Mouse (Mus musculus) T-cell, adult 2 months (primary cell): ENCODE data around the gene Ms4a4d.
"Not testable (repeated sequence)": the region's sequence is repeated elsewhere in the genome, so short reads cannot be mapped to it uniquely, and the experiment has no call there.

Experiments used
- DNase-seq: peaks from one replicate; pipeline ENCODE4 v3.0.0; 2022; ENCODE audit warnings: low spot score

The Ms4a4d gene

DNA sequence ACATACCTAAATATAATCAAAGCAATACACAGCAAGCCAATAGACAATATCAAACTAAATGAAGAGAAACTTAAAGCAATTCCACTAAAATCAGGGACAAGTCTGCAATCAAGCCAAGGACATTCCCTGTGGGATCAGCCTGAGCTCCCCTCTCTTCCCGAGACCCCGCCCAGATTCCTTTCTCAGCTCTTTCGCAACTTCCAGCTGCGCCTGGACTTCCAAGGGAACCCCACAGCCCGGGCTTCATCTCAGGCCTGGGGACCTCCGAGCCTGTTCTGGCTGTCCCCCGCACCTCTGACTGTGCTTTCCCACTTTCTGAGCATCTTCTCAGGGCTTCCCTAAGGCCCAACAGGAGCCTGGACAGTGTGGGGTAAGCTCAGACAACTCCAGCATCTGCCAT lies at the start of gene Ms4a4d:
Gene Ms4a4d (plus strand): TSS at position 209 of the 400 bp plus-strand sequence.
- no peak for DNase-seq

DNA sequence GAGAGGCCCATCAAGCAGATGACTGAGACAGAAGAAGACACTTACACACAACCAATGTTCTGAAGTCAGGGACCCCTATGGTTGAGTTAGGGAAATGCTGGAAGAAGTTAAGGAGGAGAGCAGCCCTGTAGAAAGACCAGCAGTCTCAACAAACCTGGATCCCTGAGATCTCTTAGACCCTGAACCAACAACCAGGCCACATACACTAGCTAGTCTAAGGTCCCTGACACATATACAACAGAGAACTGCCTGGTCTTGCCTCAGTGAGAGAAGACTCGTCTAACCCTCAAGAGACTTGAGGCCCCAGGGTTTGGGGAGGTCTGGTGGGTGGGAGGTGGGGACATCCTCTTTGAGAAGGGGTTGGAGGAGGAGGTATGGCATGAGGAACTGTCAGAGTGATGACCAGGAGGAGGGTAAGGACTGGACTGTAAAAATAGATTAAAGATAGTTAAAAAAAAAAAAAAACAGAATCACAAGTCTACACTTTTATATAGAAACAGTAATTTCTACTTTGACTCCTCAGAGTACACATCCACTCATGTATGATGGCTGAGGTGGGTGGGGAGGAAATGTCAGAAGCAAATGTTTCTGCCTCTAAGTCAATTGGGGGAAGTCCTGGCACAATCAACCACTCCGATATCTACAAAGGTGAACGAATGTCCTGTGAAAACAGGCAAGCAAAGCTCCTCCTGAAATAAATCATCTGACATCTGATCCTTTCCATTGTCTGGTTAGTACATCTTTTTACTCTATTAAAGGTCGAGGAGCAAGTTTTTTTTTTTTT lies 45.0 kb upstream of the Ms4a4d start:
- DNase-seq, result peak; percentile 63

DNA sequence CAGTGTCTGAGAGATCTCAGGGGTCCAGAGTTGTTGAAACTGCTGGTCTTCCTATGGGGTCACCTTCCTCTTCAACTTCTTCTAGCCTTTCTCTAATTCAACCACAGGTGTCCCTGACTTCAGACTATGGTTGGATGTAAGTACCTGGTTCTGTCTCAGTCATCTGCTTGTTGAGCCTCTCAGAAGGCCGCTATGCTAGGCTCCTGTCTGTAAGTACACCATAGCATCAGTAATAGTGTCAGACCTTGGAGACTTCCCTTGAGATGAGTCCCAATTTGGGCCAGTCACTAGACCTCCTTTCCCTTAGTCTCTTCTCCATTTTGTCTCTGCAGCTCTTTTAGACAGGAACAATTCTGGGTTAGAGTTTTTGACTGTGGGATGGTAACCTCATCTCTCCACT lies 43.9 kb upstream of the Ms4a4d start:
- DNase-seq, result no peak

DNA sequence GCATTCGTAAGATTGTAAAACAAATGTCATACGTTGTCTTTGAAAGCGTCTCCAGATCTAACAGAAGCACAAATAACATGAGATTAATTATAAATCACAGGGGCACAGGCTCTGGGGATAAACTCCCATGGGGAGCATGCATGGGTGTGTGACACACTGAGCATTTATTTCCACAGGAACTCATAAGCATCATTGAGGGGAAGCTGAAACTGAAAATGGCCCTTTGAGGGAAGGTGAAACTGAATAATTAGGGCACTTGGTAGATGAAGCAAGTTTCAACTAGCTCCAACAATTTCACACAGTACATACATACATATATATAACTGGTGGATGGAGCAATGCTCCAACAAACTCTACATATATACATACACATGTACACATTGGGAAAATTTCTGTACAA lies 42.1 kb upstream of the Ms4a4d start:
- no peak for DNase-seq

DNA sequence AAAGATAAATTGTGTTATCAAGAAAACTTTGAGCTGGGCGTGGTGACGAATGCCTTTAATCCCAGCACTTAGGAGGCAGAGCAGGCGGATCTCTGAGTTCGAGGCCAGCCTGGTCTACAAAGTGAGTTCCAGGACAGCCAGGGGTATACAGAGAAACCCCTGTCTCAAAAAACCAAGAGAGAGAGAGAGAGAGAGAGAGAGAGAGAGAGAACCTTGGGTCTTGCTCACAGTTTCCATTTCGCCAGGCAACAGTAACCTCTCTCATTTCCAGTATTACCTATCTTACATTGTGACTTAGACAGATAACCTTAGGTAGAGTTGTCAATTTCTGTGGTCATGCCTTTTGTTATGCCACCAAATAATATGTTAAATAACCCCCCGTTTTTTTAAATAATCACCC lies 40.2 kb upstream of the Ms4a4d start:
- DNase-seq, result no peak

DNA sequence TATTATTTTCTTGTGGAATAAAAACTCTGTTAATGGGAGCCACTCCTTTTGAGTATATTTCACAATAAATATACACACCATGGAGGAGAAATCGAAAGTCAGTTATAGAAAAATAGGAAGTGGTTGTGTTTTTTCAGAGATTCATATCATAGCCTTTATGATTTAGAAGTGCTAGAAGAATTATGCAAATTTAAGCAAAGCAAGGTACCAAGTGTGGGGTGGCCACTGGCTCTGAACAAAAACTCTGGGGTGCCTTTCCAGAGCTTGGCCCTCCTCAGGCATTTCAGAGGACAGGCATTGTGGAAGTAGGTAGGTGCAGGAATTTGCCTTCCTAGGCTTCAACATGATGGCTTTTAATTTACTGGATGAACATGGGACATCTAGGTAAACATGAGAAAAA lies 39.3 kb upstream of the Ms4a4d start:
- not testable (repeated sequence) for DNase-seq

DNA sequence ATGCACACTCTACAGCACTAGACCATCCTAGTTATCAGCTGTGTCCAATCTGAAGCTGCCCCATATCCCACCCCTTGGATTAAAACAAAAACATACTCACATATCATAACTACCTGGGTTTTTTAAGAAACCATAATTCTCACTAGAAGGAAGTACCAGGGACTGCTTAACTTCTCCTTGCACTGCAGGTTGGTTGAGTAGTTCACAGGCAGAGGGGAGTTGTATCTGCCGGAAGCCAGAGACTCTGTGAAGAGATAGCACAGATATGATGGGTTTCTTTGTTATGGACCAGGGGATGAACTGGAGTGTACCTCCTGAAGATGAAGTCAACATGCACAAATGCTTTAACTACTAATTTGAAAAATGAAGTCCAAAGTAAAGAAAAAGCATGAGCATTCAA lies 35.8 kb upstream of the Ms4a4d start:
- DNase-seq, result no peak

DNA sequence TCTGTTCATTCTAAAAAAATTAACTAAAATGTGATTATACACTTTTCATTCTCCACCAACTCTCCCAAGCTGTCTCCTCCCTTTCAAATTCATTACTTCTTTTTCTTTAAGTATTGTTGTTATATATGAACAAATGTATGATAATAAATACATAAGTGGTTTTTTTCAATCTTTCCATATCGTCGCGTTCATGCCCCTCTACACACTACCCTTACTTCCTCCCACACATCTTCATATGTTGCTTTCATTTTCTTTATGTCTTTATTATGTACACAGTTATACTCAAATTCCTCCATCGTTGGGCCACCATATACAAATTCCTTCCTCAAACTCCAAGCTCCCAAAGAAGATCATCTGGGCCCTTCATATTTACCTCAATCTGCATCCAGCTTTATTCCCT lies 35.3 kb upstream of the Ms4a4d start:
- no peak for DNase-seq

DNA sequence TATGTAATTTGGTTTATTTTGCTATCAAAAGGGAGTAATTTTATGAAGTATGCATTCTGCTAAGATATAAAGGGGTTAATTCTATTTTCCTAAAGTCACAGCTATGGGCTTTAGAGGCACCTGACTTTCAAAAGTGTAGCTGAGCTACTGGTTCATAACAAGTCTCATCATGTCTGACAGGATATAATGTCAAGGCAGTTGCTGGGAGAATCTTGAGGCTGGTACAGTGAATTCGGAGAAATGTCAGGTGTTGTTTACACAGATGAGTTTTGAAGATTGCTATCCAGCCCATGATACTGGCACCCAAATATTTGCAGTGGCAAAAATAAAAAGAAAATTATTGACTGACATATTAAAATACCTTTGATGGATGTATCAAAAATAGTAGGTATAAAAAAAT lies 31.7 kb upstream of the Ms4a4d start:
- peak; percentile 54 for DNase-seq

DNA sequence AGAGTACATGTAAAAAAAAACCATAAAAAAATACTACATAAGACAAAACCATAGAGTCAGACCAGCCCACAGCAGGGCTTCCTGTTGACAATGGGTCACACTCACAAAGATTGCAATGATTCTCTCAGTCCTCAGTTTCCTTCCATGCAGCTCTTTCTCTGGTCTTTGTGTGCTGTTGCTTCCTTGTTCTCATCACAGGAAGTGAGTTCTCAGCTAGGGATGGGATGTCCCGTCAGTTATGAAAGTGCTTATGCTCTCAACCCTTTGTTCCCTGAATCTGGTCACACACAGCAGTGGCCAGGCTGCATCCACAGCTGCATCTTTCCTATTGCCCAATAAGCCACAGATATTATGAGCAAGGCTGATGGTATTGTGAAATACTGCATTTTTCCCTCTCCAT lies 23.1 kb upstream of the Ms4a4d start:
- DNase-seq, result peak; percentile 32

DNA sequence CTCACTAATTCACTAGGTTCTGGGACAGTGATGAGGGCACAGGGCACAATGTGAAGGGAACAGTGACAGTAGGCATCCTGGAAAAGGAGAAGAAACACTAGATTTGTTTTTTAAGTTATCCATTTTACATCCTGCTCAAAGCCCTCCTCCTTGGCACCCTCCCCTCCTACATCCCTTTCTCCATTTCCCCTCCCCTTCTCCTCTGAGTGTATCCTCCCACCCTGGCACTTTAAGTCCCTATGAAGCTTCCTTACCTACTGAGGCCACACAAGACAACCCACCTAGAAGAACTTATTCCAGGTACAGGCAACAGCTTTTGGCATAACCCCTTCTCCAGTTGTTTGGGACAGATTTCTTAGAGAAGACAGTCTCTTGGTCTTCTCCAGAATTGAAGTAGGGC lies 20.4 kb upstream of the Ms4a4d start, which contains the start of gene Ms4a6b:
Gene Ms4a6b (plus strand): TSS at position 267 of the 400 bp plus-strand sequence.
- peak; percentile 57 for DNase-seq

DNA sequence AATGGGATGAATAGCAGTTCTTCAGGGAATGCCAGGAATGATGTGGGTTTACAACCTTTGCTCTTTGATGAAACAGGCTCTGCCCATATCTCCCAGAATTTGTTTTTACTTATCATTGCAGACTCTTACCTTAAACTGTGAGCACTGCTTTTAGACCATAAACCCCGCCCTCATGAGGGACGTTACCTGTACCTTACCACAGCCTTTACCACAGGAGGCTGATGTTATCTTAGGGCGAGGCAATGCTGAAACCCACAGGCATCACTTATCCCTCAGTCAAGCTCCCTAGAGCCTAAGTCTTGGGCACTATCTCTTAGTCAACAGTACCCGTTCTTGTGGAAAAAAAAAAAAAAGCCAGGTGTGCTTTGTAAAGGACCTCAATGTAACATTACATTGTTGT lies 19.8 kb upstream of the Ms4a4d start:
- DNase-seq, result peak; percentile 87

DNA sequence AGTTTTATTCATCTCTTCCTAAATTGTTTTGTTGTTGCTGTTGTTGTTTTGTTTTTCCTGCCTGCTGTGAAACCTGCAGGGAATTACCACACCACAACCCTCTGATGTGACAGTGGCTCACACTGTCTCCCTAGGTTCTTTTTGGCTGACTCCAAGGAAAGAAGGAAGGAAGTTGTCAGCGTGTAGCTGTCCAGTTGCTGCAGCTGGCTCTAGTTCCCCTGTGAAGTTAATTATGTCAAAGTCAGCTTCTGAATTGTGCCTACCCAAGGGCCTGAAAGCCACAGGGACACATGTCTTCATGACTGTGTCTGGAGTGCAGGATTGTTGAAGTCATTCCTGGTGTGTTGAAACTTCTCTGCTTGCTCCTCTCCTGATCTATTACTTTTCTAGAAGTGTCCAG lies 19.2 kb upstream of the Ms4a4d start:
- DNase-seq, result not testable (repeated sequence)

DNA sequence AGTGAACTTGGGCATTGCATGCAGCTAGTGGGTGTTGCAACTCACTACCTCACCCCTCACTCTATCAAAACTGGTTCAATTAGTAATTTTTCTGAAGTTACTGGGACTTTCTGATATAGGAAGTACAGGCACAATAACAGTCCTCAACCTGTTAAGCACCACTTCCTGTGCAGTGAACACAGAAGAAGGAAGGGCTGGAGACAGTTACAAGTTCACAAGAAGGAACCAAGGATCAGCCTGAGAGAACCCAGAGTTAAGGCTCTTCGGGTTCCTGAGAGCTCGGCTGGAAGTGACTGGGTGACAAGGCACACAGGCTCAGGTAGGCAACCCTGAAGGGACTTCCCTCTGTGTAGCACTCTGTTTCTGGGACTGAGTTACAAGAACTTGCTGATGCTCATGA lies 18.2 kb upstream of the Ms4a4d start:
- peak; percentile 54 for DNase-seq

DNA sequence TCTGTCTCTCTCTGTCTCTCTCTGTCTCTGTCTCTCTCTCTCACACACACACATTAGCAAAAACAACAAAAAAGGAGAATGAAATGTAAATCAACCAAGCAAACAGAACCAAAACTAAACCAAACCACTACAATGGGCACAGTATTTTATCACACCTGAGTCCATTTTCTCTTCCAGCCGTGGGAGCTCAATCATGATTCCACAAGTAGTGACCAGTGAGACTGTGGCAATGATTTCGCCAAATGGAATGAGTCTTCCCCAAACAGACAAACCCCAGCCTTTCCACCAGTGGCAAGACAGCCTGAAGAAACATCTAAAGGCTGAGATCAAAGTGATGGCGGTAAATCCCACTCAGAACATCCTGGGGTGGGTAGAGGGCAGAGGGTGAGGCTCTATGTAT lies 16.5 kb upstream of the Ms4a4d start:
- peak; percentile 36 for DNase-seq

DNA sequence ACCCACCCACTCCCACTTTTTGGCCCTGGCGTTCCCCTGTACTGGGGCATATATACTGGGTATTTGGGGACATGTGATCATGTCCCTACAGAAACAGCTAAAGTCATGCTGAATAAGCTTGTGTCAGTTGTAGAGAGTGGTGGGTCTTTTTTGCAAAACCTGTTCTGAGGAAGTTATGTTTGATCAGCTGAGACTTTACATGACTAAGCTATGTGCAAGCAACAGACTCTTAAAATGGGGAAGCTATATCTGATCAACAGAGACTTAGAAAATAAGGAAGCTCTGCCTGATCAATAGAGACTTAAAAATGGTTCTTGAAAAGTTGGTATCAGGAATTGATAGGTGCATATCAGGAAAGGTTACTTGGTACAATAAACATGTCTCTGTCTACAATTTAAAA lies 3.2 kb upstream of the Ms4a4d start:
- no peak for DNase-seq

DNA sequence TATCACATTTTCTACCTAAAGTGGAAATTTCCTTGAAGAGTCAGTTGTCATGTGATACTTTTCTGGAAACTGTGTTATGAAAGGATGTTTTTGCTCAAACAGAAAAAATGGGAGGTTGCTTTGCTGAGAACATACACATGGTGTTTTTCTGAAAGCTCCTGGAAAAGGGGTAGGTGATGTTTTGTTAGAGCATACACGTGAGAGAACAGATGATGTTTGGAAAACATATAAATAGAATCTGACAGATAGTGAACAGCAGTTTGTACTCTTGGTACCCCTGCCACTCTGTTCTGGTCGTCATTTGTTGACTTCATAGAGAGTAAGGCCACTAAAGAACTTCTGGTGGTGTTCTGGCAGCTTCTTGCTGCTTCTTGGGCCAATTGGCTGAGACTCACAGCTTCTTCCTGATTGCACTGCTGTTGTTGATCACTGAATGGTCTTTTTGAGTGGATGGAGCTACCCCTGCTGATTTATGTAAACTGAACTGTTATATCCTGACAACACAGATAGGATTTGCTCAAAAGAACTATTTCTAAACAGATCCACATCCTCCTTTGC lies 2.6 kb upstream of the Ms4a4d start:
- DNase-seq, result peak; percentile 73

DNA sequence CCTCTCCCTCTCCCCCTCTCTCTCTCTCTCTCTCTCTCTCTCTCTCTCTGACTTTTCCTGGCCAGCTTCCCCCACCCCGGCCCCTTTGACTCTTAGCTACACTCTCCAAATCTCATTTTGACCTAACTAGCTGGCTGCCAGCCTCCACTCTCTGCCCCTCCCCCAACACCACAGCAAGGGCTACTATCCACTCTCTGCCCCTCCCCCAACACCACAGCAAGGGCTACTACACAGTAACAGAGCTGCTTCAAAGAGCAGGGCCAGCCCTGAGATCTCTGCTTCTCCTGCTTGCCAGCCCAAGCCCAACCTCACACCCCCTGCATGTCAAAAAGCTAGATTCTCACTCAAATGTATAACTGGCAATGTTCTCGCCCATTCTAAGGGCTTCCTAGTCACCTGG lies 735 bp downstream of the Ms4a4d start:
- DNase-seq, result no peak

DNA sequence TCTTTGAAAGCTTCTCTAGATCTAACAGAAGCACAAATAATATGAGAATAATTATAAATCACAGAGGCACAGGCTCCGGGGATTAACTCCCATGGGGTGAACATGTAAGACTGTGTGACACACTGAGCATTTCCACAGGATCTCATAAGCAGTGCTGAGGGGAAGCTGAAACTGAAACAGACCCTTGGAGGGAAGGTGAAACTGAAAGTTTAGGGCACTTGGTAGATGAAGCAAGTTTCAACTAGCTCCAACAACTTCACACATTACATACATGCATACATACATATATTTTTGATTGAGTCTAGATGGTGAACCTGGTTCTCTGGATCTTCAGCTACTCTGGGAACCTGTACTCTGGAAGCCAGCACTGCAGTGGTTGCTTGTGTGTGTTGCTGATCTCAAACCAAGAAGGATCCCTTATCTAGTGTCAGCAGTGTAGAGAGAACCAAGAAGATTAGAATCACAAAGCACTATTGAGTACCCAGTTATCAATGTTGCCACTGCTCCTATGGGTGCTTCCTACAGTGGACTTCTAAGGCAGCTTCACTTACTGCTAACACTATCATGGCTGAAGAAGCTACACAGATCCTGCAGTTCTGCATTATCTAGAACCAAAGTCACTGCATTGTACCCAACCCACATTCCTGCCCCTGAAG lies 3.7 kb downstream of the Ms4a4d start:
- DNase-seq, result peak; percentile 70

DNA sequence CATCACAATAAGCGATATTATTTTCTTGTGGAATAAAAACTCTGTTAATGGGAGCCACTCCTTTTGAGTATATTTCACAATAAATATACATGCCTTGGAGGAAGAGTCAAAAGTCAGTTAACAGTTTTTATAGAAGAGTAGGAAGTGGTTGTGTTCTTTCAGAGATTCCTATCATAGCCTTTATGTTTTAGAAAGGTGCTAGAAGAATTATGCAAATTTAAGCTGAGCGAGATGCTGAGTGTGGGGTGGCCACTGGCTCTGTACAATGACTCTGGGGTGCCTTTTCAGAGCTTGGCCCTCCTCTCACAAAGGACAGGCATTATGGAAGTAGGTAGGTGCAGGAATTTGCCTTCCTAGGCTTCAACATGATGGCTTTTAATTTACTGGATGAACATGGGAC lies 7.8 kb downstream of the Ms4a4d start:
- not testable (repeated sequence) for DNase-seq

DNA sequence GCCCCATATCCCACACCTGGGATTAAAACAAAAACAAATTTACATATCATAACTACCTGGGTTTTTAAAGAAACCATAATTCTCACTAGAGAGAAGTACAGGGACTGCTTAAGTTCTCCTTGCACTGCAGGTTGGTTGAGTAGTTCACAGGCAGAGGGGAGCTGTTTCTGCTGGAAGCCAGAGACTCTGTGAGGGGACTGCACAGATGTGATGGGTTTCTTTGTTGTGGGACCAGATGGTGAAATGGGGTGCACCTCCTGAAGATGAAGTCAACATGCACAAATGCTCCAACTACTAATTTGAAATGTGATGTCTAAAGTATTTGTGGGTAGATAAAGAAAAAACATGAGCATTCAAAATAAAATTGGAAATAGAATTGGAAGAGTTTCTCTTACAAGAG lies 11.3 kb downstream of the Ms4a4d start:
- peak; percentile 41 for DNase-seq

DNA sequence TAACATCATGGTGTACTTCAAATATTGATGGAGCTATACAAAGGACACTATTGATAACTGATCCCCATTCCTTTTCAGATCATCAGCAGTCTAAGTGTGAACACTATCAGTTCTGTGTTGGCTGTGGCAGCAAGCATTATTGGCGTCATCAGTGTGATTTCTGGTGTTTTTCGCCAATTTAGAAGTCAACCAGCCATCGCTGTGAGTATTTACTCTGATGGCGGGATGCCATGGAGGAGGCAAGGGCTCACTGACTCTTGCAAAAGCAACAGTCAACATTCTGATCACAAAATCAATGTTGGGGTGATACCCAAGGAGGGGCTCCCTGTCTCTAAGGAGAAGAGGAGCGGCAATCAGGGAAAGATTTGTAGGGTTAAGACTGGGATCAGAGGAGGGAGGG lies 18.1 kb downstream of the Ms4a4d start:
- DNase-seq, result no peak

DNA sequence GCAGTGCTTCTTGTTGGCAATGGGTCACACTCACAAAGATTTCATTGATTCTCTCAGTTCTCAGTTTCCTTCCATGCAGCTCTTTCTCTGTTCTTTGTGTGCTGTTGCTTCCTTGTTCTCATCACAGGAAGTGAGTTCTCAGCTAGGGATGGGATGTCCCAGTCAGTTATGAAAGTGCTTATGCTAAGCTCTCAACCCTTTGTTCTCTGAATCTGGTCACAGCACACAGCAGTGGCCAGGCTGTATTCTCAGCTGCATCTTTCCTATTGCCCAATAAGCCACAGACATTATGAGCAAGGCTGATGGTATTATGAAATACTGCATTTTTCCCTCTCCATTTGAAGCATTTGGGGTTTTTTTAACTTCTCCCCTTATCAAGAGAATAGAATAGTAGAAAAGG lies 23.0 kb downstream of the Ms4a4d start:
- peak; percentile 22 for DNase-seq
